In genomic region chr7:80339793-80340628, GRCm38 (mm10) we compare ENCODE assay signal across 8 mouse cellular contexts. TPM values are rescaled to one million over a fixed set of nuclear protein-coding genes. Genes with fewer than 3 reads are reported as not detected.
DNase-seq lines count a peak whose midpoint lies in the region; ATAC-seq and TF ChIP-seq lines count a peak whose summit lies in the region.

No protein-coding gene starts in this region.

- no peak for TF ChIP-seq CTCF in Patski (IDR thresholded peaks at IDR 0.05)

- POLR2A ChIA-PET in Patski (lab: Charles Lee): interaction anchor here (1.0 to 1.9 kb wide), 4 partner anchors 11 to 31 kb away, joined by 3 to 7 read pairs (median 4); partner anchors contain the start of gene Rccd1

- in situ Hi-C loops in Patski (cut with MboI; ENCODE audit: low pct_unique_long_range_greater_than_20kb): loop anchor here (5.0 kb wide), 1 partner anchor 37 kb away; no protein-coding TSS in a partner anchor

- CTCF ChIA-PET in Patski (lab: Charles Lee): interaction anchor here (0.7 to 4.9 kb wide), 14 partner anchors 8 to 244 kb away, joined by 3 to 23 read pairs (median 5); no protein-coding TSS in a partner anchor

- peak overlapping the region; percentile 61 for H3K9ac ChIP-seq in hindbrain, embryonic 15.5 days

- peak overlapping the region; percentile 88 for H3K27ac ChIP-seq in hindbrain, embryonic 15.5 days (replicated peaks)

- H3K4me2 ChIP-seq in hindbrain, embryonic 15.5 days: peak overlapping the region; percentile 90

- peaks cover 50% of the 10 kb centered on the region for H3K4me1 ChIP-seq in hindbrain, embryonic 15.5 days (replicated peaks)

- H3K4me3 ChIP-seq in hindbrain, embryonic 15.5 days: peak overlapping the region; percentile 59

- under 1% methylated on average over 45 of the region's 45 CpGs for WGBS in hindbrain, embryonic 15.5 days

- peaks cover 21% of the 10 kb centered on the region for H3K36me3 ChIP-seq in hindbrain, embryonic 15.5 days

- peak; percentile 76 for DNase-seq in Patski (ENCODE audit: low read depth, low spot score)
- peak; percentile 99 for DNase-seq in cerebellum, postnatal 14 days
- peak; percentile 93 to 96 for DNase-seq in frontal cortex, postnatal 25 days (ENCODE audit: low spot score in 2 of 2)
- DNase-seq in left cerebral cortex, adult 11 months (ENCODE audit: low spot score): peak; percentile 96
- peak; percentile 98 to 99 for DNase-seq in lung, postnatal 4 days
- DNase-seq in retina, postnatal 7 days (ENCODE audit: low read depth, low spot score): peak; percentile 97
- peak; percentile 88 for DNase-seq in urinary bladder, adult 2 months (ENCODE audit: low spot score)

- H3K9me3 ChIP-seq in hindbrain, embryonic 15.5 days: no peaks in the 10 kb centered on the region

- no peaks in the 10 kb centered on the region for H3K27me3 ChIP-seq in Patski
- H3K27me3 ChIP-seq in hindbrain, embryonic 15.5 days: no peaks in the 10 kb centered on the region

- ATAC-seq in Patski: peak; percentile 75
- peak; percentile 97 for ATAC-seq in hindbrain, embryonic 15.5 days (ENCODE audit: low FRiP score, low read depth)

RNA-seq across cellular contexts. Expression of gene Unc45a, which starts 0.8 kb away (rescaled TPM):
- 71.3 TPM for polyA plus RNA-seq in Patski (2021)
- polyA plus RNA-seq in hindbrain, embryonic 15.5 days (2015; fragmentation: Nextera tagmentation; extraction: Ambion mirVana): 56.1 and 61.2 TPM in 2 replicates
- 92.8 and 117 TPM in 2 replicates for polyA plus RNA-seq in urinary bladder, adult 2 months (2012; rRNA removed)

RNA-seq across cellular contexts. Expression of gene Hddc3, which starts 2.9 kb away (rescaled TPM):
- polyA plus RNA-seq in Patski (2021): 78.7 TPM
- polyA plus RNA-seq in hindbrain, embryonic 15.5 days (2015; fragmentation: Nextera tagmentation; extraction: Ambion mirVana): 21.9 and 22.7 TPM in 2 replicates
- polyA plus RNA-seq in urinary bladder, adult 2 months (2012; rRNA removed): 33.3 and 40.9 TPM in 2 replicates

RNA-seq across cellular contexts. Expression of gene Rccd1, which starts 15.8 kb away (rescaled TPM):
- polyA plus RNA-seq in Patski (2021): 11.5 TPM
- 13.8 and 14.4 TPM in 2 replicates for polyA plus RNA-seq in hindbrain, embryonic 15.5 days (2015; fragmentation: Nextera tagmentation; extraction: Ambion mirVana)
- 21.5 and 26.5 TPM in 2 replicates for polyA plus RNA-seq in urinary bladder, adult 2 months (2012; rRNA removed)

RNA-seq across cellular contexts. Expression of gene Man2a2, which starts 31.2 kb away (rescaled TPM):
- 129 TPM for polyA plus RNA-seq in Patski (2021)
- polyA plus RNA-seq in hindbrain, embryonic 15.5 days (2015; fragmentation: Nextera tagmentation; extraction: Ambion mirVana): 26.5 and 27.2 TPM in 2 replicates
- polyA plus RNA-seq in urinary bladder, adult 2 months (2012; rRNA removed): 37.1 and 49.6 TPM in 2 replicates

RNA-seq across cellular contexts. Expression of gene Prc1, which starts 45.8 kb away (rescaled TPM):
- polyA plus RNA-seq in Patski (2021): 93.8 TPM
- polyA plus RNA-seq in hindbrain, embryonic 15.5 days (2015; fragmentation: Nextera tagmentation; extraction: Ambion mirVana): 42.0 and 51.8 TPM in 2 replicates
- 5.0 and 5.7 TPM in 2 replicates for polyA plus RNA-seq in urinary bladder, adult 2 months (2012; rRNA removed)

Comparison
In these comparisons a context has a peak if more than half of its experiments do, and no peak if none do; other contexts are left out.
1. Peak in every context shown above with its lines: DNase-seq, ATAC-seq, H3K4me3 ChIP-seq and H3K27ac ChIP-seq.